Mouse (Mus musculus): ENCODE results near the gene Kcnmb4. TPM values are rescaled to one million over a fixed set of nuclear protein-coding genes. Genes with fewer than 3 reads are reported as not detected.

The Kcnmb4 gene
- polyA plus RNA-seq, 1 experiment from 2014 or later = 2.3 TPM

DNA sequence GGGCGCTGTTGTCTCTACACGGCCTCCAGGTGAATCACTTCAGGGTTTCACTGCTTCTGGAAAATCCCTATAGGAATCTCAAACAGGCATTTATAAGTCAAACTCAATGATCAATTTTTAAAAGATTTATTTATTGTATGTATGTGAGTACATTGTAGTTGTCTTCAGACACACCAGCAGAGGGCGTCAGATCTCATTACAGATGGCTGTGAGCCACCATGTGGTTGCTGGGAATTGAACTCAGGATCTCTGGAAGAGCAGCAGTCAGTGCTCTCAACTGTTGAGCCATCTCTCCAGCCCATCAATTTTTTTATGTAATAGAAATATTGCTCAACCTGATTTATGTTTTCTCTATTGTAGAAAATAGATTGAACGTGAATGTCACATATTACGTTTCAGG lies 7.3 kb upstream of the Kcnmb4 start:
- TF ChIP-seq CTCF (IDR thresholded peaks at IDR 0.05) = peak; percentile 67
- DNase-seq (ENCODE audit: low read depth, low spot score) (no peak), ATAC-seq (no peak)
- CTCF ChIA-PET = no interaction called here
- H3K27me3 ChIP-seq = no peaks in the 10 kb centered on the region
- POLR2A ChIA-PET = no interaction called here
- in situ Hi-C loops (cut with MboI; ENCODE audit: low pct_unique_long_range_greater_than_20kb) = no loop called here

GRCm38 (mm10) chr10:116476559-116476958 lies 2.9 kb upstream of the Kcnmb4 start:
- in situ Hi-C loops (cut with MboI; ENCODE audit: low pct_unique_long_range_greater_than_20kb) = loop anchor here (10.0 kb wide), 1 partner anchor 272 kb away; no protein-coding TSS in a partner anchor
- no peak for TF ChIP-seq CTCF (IDR thresholded peaks at IDR 0.05)
- ChIA-PET POLR2A (no interaction called here), CTCF (interaction anchor here (1.0 kb wide), 1 partner anchor 9 kb away, joined by 3 read pairs; no protein-coding TSS in a partner anchor)
- no peak for ATAC-seq
- no peak for DNase-seq (ENCODE audit: low read depth, low spot score)
- no peaks in the 10 kb centered on the region for H3K27me3 ChIP-seq

DNA sequence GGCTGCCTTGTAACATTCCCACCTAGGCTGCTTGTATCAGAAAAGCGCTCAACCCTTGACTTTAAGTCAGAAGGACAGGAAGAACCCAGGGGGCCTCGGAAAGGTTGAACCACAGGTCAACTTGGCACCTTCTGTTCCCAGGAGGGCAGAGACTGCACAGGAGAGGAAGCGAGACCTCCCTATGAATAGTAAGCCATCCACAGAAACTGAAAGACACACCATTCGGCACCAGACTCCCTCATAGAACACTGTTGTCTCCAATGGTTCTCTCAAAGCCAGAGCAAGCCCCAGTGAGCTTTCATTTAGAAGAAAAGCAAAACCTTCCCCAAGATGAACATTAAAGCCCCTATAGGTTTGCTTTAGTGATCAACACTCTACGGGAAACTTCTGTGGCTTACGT lies 2.0 kb upstream of the Kcnmb4 start:
- DNase-seq (ENCODE audit: low read depth, low spot score) (no peak), ATAC-seq (no peak)
- no peaks in the 10 kb centered on the region for H3K27me3 ChIP-seq
- CTCF ChIA-PET = no interaction called here
- POLR2A ChIA-PET = no interaction called here
- in situ Hi-C loops (cut with MboI; ENCODE audit: low pct_unique_long_range_greater_than_20kb) = loop anchor here (10.0 kb wide), 1 partner anchor 271 kb away; no protein-coding TSS in a partner anchor
- no peak for TF ChIP-seq CTCF (IDR thresholded peaks at IDR 0.05)

GRCm38 (mm10) chr10:116473071-116473758 lies 463 bp downstream of the Kcnmb4 start:
- H3K27me3 ChIP-seq = no peaks in the 10 kb centered on the region
- TF ChIP-seq CTCF (IDR thresholded peaks at IDR 0.05) = no peak
- ChIA-PET CTCF (interaction anchor here (1.2 to 1.6 kb wide), 3 partner anchors 89 to 374 kb away, joined by 3 read pairs; no protein-coding TSS in a partner anchor), POLR2A (no interaction called here)
- DNase-seq (ENCODE audit: low read depth, low spot score) (no peak), ATAC-seq (peak; percentile 55)
- in situ Hi-C loops (cut with MboI; ENCODE audit: low pct_unique_long_range_greater_than_20kb) = loop anchor here (5.0 to 10.0 kb wide), 2 partner anchors 141 to 268 kb away; no protein-coding TSS in a partner anchor

DNA sequence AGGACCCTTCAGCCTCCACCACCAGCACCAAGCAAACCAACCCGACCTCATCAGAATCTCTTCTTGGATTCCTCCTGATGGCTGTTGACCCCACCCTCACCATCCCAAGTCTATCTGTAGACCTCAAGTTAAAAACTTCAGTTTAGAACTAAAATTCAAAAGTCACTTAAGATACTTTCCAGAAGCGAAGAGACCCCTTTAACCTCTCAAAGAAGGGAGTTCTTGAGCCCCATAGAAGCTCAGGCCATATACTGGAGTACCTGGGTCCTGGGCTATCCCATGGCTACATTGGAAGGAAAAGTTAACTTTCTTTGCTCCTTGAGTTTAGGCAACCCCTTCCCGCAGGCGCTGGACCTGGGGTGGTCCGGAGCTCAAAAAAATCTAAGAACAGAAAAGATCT lies 1.1 kb downstream of the Kcnmb4 start:
- TF ChIP-seq CTCF (IDR thresholded peaks at IDR 0.05) = no peak
- no peaks in the 10 kb centered on the region for H3K27me3 ChIP-seq
- ChIA-PET POLR2A (interaction anchor here (0.6 kb wide), 1 partner anchor 157 kb away, joined by 3 read pairs; no protein-coding TSS in a partner anchor), CTCF (interaction anchor here (1.6 kb wide), 1 partner anchor 89 kb away, joined by 3 read pairs; no protein-coding TSS in a partner anchor)
- in situ Hi-C loops (cut with MboI; ENCODE audit: low pct_unique_long_range_greater_than_20kb) = loop anchor here (5.0 to 10.0 kb wide), 2 partner anchors 140 to 268 kb away; no protein-coding TSS in a partner anchor
- DNase-seq (ENCODE audit: low read depth, low spot score) (no peak), ATAC-seq (no peak)

- DNase-seq (ENCODE audit: low read depth, low spot score) (no peak), ATAC-seq (no peak)
- no peak for TF ChIP-seq CTCF (IDR thresholded peaks at IDR 0.05)
- H3K27me3 ChIP-seq = no peaks in the 10 kb centered on the region
- POLR2A ChIA-PET = no interaction called here
- CTCF ChIA-PET = no interaction called here
- in situ Hi-C loops (cut with MboI; ENCODE audit: low pct_unique_long_range_greater_than_20kb) = loop anchor here (5.0 to 10.0 kb wide), 2 partner anchors 138 to 266 kb away; no protein-coding TSS in a partner anchor
Measured at GRCm38 (mm10) chr10:116470306-116470925, 3.3 kb downstream of the Kcnmb4 start.

DNA sequence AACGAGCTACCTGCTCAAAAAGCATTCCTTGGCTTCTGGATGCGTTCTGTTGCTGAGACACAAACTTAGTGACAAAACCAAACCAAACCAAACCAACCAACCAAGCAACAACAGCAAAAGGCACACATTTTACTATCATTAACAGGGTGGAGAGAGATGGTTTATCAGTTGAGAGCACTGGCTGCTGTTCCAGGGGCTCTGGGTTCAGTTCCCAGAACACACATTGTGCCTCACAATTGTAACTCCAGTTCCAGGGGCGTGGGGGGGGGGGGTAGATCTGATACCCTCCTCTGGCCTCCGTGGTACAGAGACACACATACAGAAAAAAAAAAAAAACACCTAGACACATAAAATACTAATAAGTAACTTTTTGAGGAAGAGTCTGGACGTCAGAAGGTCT lies 5.6 kb downstream of the Kcnmb4 start:
- ATAC-seq = no peak

GRCm38 (mm10) chr10:116463753-116464345 lies 9.8 kb downstream of the Kcnmb4 start:
- H3K27me3 ChIP-seq = no peaks in the 10 kb centered on the region
- ChIA-PET CTCF (no interaction called here), POLR2A (no interaction called here)
- in situ Hi-C loops (cut with MboI; ENCODE audit: low pct_unique_long_range_greater_than_20kb) = no loop called here
- no peak for DNase-seq (ENCODE audit: low read depth, low spot score)
- no peak for TF ChIP-seq CTCF (IDR thresholded peaks at IDR 0.05)
- ATAC-seq = no peak

More for the DNA sequence above, 5.6 kb downstream of the Kcnmb4 start:
- no peaks in the 10 kb centered on the region for H3K27me3 ChIP-seq
- CTCF ChIA-PET = no interaction called here
- in situ Hi-C loops (cut with MboI; ENCODE audit: low pct_unique_long_range_greater_than_20kb) = no loop called here
- DNase-seq (ENCODE audit: low read depth, low spot score) = no peak
- no peak for TF ChIP-seq CTCF (IDR thresholded peaks at IDR 0.05)
- POLR2A ChIA-PET = no interaction called here

DNA sequence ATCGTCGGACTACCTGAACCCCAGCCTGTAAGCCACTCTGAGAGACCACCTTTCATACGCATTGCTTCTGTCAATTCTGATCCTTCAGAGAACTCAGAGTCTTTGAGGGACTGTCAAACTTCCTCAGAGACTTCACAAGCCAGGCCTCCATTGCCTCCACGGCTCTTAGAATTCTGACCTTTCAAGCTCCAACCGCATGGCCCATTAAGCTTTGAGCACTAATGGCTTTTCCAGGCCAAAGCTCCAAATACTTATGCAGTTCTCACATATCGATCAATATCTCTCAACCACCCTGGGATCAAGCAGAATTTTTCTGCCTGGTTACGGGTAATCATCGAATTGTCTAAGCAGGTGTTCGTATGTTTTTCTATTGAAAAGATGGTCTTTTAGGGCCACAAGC lies 12.2 kb downstream of the Kcnmb4 start:
- no peak for TF ChIP-seq CTCF (IDR thresholded peaks at IDR 0.05)
- ATAC-seq (no peak), DNase-seq (ENCODE audit: low read depth, low spot score) (no peak)
- ChIA-PET POLR2A (no interaction called here), CTCF (no interaction called here)
- in situ Hi-C loops (cut with MboI; ENCODE audit: low pct_unique_long_range_greater_than_20kb) = no loop called here
- H3K27me3 ChIP-seq = no peaks in the 10 kb centered on the region

DNA sequence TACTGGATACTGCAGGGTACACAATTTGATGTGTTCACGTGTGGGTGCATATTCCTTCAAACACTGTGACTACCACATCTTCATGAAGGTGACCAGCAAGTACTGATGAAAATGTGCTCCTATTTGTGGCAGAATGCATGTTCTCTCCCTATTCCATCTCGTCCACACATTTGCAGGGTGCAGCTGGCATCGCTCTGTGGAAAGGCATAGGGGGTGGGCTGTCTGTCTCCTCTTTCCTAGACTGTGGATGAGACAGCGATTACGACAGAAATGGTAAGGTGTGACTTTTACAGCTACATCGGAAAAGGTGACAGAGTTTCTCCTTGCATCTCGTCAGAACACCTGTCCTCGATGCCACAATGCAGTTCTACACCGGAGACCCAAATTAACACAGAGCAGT lies 14.9 kb downstream of the Kcnmb4 start:
- no peak for DNase-seq (ENCODE audit: low read depth, low spot score)
- POLR2A ChIA-PET = no interaction called here
- in situ Hi-C loops (cut with MboI; ENCODE audit: low pct_unique_long_range_greater_than_20kb) = no loop called here
- CTCF ChIA-PET = no interaction called here
- no peak for ATAC-seq
- no peak for TF ChIP-seq CTCF (IDR thresholded peaks at IDR 0.05)
- H3K27me3 ChIP-seq = no peaks in the 10 kb centered on the region

DNA sequence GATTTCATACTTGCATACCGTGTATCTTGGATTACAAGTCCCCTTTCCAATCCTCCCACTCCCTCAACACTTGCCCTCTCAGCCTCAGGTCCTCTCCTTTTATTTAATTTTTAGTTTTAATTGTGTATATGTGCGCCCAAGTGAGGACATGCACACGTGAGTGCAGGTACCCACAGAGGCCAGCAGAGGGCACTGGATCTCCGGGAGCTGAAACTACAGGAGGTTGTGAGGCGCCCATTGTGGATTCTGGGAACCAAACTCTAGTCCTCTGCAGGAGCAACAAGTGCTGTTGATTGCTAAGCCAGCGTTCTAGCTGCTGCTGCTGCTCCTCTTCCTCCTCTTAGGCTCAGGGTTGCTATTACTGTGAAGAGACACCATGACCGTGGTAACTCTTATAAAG lies 20.9 kb downstream of the Kcnmb4 start:
- POLR2A ChIA-PET = no interaction called here
- H3K27me3 ChIP-seq = no peaks in the 10 kb centered on the region
- DNase-seq (ENCODE audit: low read depth, low spot score) (no peak), ATAC-seq (no peak)
- in situ Hi-C loops (cut with MboI; ENCODE audit: low pct_unique_long_range_greater_than_20kb) = no loop called here
- no peak for TF ChIP-seq CTCF (IDR thresholded peaks at IDR 0.05)
- CTCF ChIA-PET = no interaction called here
